Mouse (Mus musculus) monocyte, adult 5-6 weeks (primary cell): ENCODE data around the gene Slc9a1. TPM values are rescaled to one million over a fixed set of nuclear protein-coding genes. Genes with fewer than 3 reads are reported as not detected.
A peak's percentile ranks its signal among the peaks of the same experiment; 100 is the strongest.

ENCODE experiments used
- ATAC-seq: fragments of 153-309, 156-312 bp; replicated peaks from 2 replicates; pipeline ENCODE4 v1.8.0; 2017; ENCODE audit warnings: mild to moderate bottlenecking; ENCODE audit not compliant: low TSS enrichment, insufficient number of reproducible peaks, severe bottlenecking, poor library complexity, low FRiP score
- total RNA-seq: library from RNA; stranded (forward); fragments of 200-1000, 200-491, 200-594 nt; gene quantifications from 3 replicates; pipeline ENCODE4 v1.2.3, GENCODE M21; 2017

Slc9a1 gene
- 7.0 to 24.9 TPM (median 10.2 TPM) in 3 replicates for total RNA-seq

DNA sequence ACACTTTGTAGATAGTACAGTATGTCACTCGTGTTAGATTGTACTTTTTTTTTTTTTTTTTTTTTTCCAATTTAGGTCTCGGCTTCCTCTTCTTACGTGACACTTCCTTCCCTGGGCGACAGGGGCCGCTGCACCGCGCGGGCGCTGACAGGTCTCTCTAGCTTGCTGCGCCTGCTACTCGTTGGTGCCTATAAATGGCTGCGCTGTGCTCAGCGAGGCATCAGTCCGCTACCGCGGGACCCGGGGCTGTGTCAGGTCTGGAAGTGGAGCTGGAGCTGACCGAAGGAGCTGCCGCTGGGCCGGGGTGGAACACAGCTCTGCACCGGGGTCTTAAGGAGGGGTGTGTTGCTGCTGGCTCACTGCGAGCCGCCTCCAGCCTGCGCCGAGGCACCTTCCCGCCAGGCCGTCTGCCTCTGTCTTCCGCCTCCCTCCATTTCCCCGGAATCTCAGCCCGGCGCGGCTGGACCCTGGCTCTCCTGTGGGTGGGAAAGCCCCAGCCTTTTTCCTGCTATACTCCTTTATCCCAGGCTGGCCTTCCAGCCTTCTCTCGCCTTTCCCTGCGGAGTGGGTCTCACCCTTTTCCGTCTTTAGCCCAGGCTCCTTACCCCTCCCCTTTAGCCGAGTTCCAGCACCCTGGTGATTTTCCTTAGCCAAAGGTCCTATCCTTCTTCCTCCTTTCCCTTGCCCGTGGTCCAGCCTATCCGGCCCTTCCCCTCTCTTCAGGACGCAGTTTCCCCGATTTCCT, at the start of gene Slc9a1:
Gene Slc9a1, plus strand, starts transcription at position 154 of the 745 bp plus-strand sequence.
- ATAC-seq, result peak; percentile 95

DNA sequence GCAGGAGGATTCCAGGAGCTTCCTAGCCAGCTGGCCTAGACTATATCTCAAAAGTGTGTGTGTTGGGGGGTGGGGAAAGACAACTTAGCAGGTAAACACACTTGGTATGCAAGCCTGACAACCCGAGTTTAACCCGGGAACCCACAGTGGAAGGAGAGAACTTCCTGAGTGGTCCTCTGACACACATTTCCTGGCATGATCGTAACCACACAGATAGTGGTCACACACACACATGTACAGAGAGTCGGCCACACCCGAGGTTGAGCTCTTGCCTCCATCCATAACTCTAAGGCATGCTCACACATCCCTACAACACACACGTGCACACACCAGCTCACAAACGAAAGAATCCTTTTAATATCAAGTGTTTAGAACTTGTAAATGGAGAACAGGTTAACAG, 41.4 kb upstream of the Slc9a1 start:
- ATAC-seq, result no peak

DNA sequence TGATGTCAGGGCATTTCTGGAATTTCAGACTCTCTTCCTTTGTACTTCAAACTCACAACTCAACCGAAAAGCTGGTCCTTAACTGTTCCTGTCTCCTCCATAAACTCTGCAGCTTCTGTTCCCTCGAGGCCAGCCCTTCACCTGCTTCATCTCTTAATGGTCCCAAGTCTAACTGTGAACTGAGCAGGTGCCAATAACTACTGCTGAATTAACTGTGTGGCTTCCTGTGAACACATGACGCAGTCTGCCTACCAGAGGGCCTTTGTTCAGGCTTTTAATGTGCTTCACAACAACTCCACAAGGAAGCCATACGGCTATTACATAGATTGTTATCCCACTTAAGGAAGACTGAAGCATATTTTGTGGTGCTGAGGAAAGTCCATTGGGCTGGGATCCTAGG, 39.2 kb upstream of the Slc9a1 start:
- ATAC-seq, result no peak

DNA sequence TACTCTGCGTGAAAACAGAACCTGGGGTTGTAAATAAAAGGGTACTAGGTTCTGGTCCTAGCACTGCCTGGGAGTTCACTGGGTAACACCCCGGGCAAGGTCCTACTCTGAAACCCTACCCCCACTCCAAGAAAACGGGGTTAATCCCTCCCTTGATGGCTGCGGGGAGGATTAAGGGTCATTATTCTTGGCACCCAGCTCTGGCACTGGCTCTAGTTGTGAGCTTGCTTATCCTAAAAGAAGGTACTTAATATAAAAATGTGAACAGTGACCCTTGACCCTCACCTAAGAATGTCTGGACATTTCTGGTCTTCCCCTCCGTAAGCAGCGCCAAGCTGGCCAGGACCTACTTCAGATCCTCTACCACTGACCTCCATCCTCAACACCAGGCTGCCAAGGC, 36.2 kb upstream of the Slc9a1 start:
- no peak for ATAC-seq

DNA sequence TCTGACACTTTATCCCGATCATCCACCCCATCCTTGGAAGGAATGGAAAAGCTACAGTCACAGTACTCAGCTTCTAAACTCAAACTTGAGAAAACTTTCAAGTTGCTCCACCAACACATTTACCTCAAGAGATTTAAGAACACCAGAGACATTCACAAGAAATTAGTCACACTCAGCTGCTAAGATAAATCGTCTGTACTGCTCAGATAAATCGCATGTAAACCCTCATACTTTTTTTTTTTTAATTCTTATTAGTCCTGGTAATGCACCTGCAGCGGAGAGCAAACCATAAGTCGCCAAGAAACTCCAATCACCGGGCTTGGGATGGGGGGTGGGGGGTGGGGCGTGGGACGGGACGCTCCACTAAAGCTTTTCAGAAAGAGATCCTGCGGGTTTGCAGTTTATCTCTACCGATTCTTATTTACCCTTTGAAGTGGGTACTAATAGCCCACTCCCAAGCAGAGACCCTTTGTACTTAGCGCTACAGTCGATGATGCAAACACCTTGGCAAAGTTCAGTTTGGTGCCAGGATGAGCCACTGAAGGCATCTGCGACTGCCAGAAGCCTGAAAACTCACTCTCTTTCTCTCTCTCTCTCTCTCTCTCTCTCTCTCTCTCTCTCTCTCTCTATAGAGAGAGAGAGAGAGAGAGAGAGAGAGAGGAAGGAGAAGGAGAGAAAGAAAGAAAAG, 31.5 kb upstream of the Slc9a1 start:
- ATAC-seq, result no peak

DNA sequence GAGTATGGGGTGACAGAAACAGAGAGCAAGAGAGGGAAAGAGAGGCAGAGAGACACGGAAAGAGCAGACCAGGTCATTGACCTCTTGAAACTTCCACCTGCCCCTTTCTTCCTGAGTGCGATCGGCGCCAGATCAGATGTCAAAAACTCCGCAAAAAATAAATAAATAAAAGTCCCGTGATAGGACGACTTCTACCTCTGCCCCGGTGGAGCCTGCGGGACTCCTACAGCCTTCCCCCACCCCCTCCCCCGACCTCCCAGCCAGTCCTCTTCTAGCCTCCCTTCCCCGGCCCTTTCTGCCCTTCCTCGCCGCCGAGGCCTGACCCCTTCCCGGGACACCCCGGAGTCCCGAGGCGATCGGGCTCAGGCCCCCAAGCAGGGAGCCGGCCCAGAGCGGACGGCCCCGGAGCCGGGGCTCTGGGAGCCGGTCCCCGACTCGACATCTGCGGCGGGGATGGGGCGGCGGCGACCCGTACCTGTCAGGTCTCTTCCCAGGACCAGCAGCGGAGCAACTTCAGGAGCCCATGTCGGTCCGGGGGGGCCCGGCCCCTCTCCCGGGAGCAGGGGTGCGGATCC, 30.9 kb upstream of the Slc9a1 start:
- no peak for ATAC-seq

DNA sequence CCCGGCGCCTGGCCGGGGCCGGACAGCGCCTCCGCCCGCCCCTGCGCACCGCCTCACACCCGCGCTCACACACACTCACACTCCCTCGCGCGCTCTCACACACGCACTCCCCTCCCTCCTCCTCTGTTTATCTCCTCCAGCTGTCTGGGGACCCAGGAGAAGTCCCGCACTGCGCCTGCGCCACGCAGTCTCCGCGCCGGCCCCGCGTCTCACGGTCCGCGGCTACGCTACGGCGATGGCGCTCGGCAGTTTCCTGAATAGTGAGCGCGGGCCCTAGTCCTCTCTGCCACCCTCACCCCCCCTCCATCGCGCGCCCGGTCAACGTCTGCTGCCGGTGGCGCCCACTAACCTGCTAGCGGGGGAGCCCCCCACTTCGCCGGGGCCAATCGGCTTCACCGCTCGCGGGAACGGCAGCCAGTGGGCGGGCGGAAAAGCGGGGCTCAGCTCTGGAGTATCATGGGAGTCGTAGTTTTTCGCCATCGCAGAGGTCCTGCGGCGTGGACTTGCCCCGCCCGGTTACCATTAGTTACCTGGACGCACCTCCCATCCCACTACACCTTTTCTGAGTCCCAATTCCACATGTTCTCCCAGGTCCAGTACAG, 30.3 kb upstream of the Slc9a1 start:
- ATAC-seq, result peak; percentile 82

DNA sequence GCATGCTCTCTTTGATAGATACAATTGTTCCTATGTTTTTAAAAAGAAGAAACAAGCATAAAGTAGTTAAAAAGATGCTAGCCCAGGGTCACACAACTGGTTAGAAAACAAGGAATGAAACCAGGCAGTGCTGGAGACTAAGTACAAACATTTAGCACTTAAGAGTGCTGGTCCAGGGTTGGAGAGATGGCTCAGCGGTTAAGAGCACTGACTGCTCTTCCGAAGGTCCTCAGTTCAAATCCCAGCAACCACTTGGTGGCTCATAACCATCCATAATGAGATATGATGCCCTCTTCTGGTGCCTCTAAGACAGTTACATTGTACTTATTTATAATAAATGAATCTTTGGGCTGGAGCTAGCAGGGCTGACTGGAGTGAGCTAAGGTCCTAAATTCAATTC, 29.3 kb upstream of the Slc9a1 start:
- no peak for ATAC-seq

DNA sequence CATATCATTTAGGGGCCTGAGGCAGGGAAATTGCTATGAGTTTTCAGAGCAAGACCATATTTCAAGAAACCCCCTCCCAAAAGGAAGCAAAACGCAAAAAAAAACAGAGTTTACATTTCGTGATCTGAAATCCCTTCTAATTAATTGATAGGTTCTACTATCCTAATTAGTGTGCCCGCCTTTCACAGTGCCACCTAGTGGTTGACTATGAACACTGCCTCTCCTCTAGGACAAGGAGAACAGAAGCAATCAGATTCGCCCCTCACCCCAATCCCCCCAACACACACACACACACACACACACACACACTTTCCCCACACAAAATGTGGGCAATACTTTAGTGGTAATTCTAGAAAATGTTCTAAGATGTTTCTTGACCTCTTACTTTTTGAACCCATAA, 25.4 kb upstream of the Slc9a1 start:
- no peak for ATAC-seq

DNA sequence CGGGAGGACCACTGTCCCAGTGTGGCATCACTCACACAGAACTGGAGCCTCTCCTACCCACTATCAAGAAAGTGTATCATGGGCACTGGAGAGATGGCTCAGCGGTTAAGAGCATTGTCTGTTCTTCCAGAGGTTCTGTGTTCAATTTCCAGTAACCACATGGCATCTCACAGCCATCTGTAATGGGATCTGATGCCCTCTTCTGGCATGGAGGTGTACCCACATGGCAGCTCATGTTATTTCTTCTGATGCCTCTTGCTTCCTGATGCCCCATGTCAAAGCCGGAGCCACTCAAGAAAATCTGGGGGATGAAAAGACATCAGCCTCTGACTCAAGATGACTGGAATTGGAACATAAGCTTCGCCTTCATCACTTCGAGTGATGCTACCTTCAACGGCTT, 23.8 kb upstream of the Slc9a1 start:
- no peak for ATAC-seq

DNA sequence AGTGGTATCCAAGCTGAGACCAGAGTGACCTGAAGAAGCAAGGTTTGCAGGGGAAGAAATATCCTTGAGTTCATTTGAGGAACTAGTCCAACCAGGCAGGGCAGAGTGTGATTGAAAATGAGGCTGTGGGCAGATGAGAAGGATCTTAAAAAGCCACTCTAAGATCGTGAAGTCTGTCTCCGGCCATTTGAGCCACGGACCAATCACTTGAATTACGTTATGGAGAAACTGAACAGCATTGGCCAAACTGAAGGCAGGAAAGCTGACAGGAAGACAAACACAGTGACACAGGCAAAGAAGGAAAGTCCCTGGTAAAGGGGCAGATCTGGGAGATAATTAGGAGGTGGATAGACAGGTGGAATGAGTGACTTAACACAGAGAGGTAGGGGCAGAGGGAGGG, 22.9 kb upstream of the Slc9a1 start:
- ATAC-seq, result 0 out of 2 replicates have a peak, but pooled peaks have one; percentile 24

DNA sequence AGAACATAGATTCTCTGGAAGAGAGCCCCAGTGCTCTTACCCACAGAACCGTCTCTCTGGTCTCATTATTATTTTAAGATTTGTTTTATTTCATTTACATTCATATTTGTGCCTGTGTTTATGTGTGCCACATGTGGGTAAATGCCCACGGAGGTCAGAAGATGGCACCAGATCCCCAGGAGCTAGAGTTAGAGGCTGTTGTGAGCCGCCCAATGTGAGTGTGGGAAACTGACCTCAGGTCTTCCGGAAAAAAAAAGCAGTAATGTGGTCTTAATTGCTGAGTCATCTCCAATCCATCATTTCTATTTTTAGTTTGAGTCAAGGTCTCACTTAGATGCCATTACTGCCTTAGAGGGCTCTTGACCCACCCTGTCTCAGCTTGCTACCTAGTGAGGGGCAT, 21.9 kb upstream of the Slc9a1 start:
- no peak for ATAC-seq

DNA sequence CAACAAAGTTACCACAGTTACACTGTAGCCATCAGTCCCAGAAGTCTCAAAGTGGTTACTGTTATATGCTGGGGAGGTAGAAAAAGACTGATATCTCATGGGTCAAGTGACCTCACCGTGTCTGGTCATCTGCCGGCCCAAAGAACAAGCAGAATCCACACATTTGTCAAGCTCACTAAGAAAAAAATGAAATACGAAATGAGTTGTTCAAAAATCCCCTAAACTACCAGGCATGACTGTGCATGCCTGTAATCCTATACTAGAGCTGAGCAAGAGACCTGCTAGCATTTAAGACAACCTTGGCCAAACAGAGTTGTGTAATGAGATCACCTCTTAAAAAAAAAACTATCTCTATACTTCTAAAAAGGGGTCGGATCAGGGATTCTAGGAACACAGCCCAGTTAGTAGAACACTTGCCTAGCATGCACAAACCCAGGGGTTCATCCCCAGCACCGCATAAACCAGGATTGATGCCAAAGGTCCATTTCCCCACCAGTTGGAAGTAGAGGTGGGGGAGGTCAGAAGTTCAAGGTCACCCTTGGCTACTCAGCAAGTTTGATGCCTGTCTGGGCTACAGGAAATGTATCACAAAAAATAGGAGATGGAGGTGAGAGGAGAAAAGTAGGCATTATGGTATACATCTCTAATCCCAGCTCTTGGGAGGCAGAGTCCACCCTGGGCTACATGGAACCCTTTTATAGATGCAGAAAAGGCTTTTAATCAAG, 21.3 kb upstream of the Slc9a1 start:
- no peak for ATAC-seq

DNA sequence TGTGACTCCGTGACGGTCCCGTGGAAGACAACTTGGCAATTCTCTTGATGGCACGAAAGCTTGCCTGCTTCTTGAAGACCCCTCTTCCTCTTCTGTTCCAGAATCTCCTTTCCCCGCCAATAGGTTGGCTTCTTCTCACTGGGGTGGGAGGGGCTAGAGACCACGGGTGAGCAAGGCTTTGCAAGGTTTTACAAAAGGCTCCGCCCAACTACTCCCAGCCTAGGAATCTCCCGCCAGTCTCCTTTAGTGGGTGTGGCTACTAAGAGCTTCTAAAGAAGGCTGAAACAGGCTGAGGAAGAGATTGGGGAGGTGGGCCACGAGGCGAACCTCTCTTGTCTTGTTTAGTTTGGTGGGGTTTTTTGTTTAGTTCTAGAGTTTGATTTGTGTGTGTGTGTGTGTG, 16.7 kb upstream of the Slc9a1 start:
- no peak for ATAC-seq

DNA sequence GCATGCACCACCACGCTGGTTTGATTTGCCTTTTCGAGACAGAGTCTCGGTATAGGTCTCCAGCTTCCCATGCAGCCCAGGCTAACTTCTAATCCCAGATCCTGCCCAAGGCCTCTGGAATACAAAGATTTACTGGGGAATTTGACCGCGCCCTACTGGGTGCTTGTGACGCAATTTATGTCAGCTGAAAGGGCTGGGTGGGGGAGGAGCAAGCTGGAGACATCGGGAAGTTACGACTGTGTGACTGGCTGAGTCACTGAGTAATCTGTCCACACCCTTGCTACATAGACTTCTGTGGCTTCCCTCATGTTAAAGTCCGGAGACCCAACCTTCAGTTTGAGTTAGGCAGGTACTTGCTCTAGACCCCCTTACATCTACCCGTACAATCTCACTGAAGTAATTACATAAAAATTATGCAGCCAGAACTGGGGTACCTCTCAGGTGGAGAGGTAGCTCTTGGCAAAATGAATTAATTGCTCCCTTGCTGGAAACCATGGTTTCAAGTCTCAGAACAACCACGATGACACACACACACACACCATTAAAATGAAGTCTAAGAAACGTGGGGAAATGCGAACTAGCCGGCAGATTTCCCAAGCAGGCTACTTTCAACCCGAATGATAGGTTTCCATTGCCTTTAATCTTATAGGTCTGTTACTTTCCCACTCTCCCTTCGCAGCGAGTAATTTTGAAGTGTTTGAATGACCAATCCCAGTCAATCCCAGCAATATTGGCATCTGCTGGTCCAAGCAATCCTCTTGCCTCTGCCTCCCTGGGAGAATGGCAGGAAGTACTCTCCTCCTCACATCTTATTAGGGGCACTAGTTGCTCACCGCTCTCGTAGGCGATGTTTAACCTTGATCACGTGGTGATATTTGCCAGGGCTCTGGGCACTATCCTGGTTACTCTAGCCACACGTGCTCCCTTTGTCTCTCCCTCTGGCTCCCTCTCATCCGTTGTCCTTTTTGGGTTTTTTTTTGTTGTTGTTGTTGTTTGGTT, 15.8 kb upstream of the Slc9a1 start, which contains the start of gene Wdtc1:
Gene Wdtc1, minus strand, starts transcription at position 115 of the 999 bp plus-strand sequence.
- peak; percentile 98 for ATAC-seq

DNA sequence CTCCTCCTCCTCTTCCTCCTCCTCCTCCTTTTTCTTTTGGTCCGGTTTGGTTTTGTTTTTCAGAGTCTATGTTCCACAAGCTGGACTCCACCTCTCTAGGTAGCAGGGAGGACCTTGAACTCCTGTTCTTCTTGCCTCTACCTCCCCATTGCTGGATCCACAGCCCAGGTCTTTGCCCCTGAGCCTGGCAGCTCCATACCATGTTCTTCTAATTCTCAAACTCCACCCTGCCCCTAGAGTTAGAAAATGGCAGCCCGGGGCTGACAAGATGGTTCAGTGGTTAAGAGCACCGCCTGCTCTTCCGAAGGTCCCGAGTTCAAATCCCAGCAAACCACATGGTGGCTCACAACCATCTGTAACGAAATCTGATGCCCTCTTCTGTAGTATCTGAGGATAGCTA, 14.9 kb upstream of the Slc9a1 start:
- ATAC-seq, result no peak

DNA sequence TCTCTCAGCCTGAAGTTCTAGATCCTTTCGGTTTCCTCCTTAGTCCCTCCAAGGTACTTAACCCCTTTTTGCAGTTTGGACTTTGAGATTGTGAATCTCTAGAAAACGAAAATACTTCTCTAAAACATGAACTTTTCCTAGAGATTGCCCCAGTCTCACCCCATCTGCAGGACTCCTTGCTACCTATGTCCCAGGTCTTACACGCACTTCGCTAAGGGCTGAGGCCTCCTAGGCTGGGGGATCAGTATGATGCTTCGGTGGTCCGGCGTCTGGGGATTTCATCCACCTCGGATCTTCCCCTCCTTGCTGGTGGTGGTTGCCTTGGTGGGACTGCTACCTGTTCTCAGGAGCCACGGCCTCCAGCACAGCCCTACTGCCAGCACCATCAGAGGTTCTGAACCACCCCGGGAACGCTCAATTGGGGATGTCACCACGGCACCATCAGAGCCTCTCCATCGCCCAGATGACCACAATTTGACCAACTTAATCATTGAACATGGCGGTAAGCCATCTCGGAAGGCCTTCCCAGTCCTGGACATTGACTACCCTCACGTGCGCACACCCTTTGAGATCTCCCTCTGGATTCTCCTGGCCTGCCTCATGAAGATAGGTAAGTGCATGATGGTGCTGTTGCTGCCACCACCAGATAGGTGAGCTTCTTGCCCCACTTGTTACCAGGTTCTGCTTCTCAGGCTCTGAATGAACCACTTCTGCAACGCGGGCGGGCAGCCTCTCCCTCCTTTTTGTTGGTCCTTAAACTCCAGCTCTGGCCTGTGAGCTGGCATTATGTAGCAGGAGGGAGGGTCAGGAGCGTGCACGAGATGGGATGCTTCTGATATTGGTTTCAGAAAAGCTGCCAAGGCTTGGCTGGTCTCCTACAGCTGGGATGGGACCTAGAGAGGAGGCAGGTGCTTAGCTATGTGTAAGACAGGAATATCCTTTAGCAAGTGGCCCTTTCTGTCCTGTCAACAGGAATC, 1.1 kb downstream of the Slc9a1 start:
- ATAC-seq, result no peak
